Mouse (Mus musculus) midbrain, embryonic 13.5 days (tissue): ENCODE measurements around the gene Tmem234. TPM values are rescaled to one million over a fixed set of nuclear protein-coding genes. Genes with fewer than 3 reads are reported as not detected.

ENCODE experiments used
- ATAC-seq: fragments of 200-750 bp; cut with Nextera tagmentation; 2 replicates; pipeline ENCODE4 v1.8.0; 2017; ENCODE audit warnings: mild to moderate bottlenecking, moderate TSS enrichment, moderate library complexity
- H3K27ac ChIP-seq: fragments of 300-500 bp; sonication (generic); 2 replicates; pipeline ENCODE4 v1.5.1; 2015; ENCODE audit warnings: inconsistent platforms, mild to moderate bottlenecking, moderate library complexity
- H3K27me3 ChIP-seq: fragments of 300-500 bp; sonication (generic); 2 replicates; pipeline ENCODE4 v1.6.1; 2015; ENCODE audit warnings: mild to moderate bottlenecking, inconsistent platforms
- H3K36me3 ChIP-seq: fragments of 300-500 bp; sonication (generic); 2 replicates; pipeline ENCODE4 v1.6.1; 2015; ENCODE audit warnings: mild to moderate bottlenecking, inconsistent platforms
- H3K4me1 ChIP-seq: fragments of 300-500 bp; sonication (generic); replicated peaks from 2 replicates; pipeline ENCODE4 v1.6.1; 2015; ENCODE audit warnings: inconsistent platforms
- H3K4me2 ChIP-seq: fragments of 300-500 bp; sonication (generic); replicated peaks from 2 replicates; pipeline ENCODE4 v1.6.1; 2015; ENCODE audit warnings: moderate library complexity, mild to moderate bottlenecking, inconsistent platforms
- H3K4me3 ChIP-seq: fragments of 300-500 bp; sonication (generic); replicated peaks from 2 replicates; pipeline ENCODE4 v1.5.1; 2015; ENCODE audit warnings: mild to moderate bottlenecking, inconsistent platforms
- H3K9ac ChIP-seq: fragments of 300-500 bp; sonication (generic); replicated peaks from 2 replicates; pipeline ENCODE4 v1.6.1; 2015; ENCODE audit warnings: mild to moderate bottlenecking, inconsistent platforms
- H3K9me3 ChIP-seq: fragments of 300-500 bp; sonication (generic); 2 replicates; pipeline ENCODE4 v1.6.1; 2016; ENCODE audit warnings: mild to moderate bottlenecking, inconsistent platforms
- WGBS: fragments of 180-500 bp; shearing (Covaris S2); methylation state at CpG from one replicate; pipeline ENCODE4 v1.1.7; 2015; 5-methylcytosine and 5-hydroxymethylcytosine counted together
- polyA plus RNA-seq: library from polyadenylated mRNA; unstranded; fragments of >200 nt; fragmentation: Nextera tagmentation; extraction: Ambion mirVana; gene quantifications from 2 replicates; pipeline ENCODE4 v1.2.1, GENCODE M21; 2015

Tmem234 gene
- polyA plus RNA-seq, 1 experiment from 2014 or later: 205 TPM

DNA sequence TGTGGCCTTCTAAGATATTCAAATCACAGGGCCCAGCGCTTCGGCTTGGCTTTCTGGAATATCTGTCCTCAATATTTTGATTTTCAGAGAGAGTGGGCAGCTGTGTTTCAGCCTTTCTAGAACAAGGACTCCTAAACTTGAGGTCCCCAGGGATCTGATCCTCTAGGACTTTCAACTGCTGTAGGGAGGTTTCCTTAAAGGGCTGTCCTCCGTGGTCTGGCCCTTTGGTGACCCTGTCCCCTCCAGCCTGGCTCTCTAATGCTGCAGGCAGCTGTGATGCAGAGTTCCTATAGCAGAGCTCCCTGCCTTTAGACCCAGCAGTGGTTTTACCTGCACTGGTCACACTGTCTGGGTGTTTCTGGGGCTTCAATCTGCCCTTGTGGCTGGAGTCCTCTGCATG lies 16.2 kb downstream of the Tmem234 start:
- Histone ChIP-seq H3K4me3 (no peak overlapping the region), H3K36me3 (peaks cover 36% of the 10 kb centered on the region), H3K27me3 (no peaks in the 10 kb centered on the region), H3K9ac (no peak overlapping the region), H3K27ac (no peak overlapping the region), H3K4me2 (no peak overlapping the region), H3K4me1 (peaks cover 30% of the 10 kb centered on the region), H3K9me3 (no peaks in the 10 kb centered on the region)
- no peak for ATAC-seq
- WGBS: 94% methylated on average over 3 of the region's 3 CpGs

DNA sequence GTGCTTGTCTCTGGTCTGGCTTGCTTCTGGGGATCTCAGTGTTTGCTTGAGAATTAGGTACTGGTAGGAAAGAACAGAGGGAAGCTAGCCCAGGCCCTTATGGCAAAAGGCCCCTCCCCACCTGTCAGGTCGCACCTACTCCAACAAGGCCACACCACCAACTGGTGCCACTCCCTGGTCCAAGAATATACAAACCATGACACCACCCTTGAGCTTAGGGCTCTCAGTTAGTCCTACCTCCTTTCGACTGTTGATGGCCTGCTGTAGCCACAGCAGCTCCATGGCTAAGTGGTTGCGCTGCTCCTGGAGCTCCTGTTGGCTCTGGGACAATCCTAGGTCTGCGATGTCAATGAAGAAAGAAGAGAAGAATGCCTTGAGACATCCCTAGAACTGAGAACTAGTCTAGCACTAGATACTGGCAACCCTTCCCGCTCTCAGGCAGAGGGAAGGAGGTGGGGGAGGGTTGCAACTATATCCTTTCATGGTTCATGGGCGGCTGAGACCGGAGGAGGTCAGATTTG lies 16.7 kb downstream of the Tmem234 start:
- Histone ChIP-seq H3K9ac (no peak overlapping the region), H3K27ac (no peak overlapping the region), H3K36me3 (peaks cover 36% of the 10 kb centered on the region), H3K4me2 (no peak overlapping the region), H3K4me1 (peaks cover 35% of the 10 kb centered on the region), H3K4me3 (no peak overlapping the region), H3K9me3 (no peaks in the 10 kb centered on the region), H3K27me3 (no peaks in the 10 kb centered on the region)
- ATAC-seq: no peak
- WGBS: 92% methylated on average over 7 of the region's 7 CpGs

DNA sequence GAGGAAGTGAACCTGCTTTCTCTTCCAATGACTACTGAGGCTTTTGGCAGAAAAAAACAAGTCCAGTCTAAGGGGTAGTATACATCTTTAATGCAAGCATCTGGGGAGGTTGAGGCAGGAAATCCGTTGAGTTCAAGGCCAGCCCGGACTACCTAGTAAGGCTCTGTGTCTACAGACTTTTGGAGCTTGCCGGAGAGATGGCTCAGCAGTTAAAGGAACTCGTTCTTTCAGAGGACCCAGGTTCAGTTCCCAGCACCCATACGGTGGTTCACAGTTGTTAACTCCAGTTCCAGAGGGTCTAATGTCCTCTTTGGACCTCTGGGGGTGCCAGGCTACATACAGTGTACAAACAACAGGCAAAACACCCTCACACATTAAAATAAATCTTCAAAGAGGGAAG lies 17.6 kb downstream of the Tmem234 start:
- Histone ChIP-seq H3K9me3 (no peaks in the 10 kb centered on the region), H3K4me1 (peaks cover 44% of the 10 kb centered on the region), H3K36me3 (peaks cover 36% of the 10 kb centered on the region), H3K9ac (peak overlapping the region; percentile 91), H3K4me2 (peak overlapping the region; percentile 88), H3K27ac (no peak overlapping the region), H3K4me3 (peak overlapping the region; percentile 66), H3K27me3 (no peaks in the 10 kb centered on the region)
- no peak for ATAC-seq
- WGBS: 98% methylated on average over 5 of the region's 5 CpGs

DNA sequence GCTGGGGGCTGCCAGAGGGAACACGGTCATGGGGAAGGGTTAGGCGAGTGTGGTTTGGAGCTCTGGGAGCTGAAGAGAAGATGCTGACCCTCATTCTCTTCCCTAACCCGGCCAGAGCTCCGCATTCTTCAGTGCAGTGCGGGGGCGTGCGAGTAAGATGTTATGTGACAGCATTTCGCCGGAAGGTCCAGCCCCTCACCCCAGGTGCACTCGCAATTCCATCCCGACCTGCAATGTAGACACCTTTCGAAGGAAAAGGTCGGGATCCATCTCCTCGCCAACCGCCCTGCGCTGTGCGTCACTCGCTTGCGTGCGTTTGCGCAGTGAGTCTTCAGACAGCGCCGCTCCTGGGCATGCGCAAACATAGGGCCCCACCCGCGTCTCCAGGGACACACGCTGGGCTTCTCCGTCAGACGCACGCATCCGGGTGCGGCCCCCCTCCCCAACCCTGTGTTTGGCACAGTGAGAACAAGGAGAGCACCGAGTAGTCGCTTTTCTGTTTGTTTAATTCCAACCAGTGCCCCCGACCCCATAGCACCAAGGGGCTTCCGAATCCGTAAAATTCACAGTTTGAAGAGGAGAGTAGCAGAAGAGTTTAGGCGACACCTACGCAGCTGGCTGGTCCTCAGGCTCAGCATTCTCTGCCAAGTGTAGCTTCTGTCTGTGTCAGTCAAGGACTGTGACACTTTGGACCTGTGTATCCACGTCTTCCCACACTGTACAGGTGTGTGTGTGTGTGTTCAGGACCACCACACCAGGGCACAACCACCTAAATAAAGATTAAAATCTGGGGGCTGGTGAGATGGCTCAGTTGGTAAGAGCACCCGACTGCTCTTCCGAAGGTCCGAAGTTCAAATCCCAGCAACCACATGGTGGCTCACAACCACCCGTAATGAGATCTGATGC lies 18.6 kb downstream of the Tmem234 start, which contains the start of gene Iqcc:
TSS of gene Iqcc (minus strand) at position 314 of the 906 bp plus-strand sequence.
- Histone ChIP-seq H3K4me1 (peaks cover 48% of the 10 kb centered on the region), H3K4me3 (peak within 1 kb of the TSS; percentile 66), H3K9ac (peak within 1 kb of the TSS; percentile 91), H3K4me2 (peak within 1 kb of the TSS; percentile 88), H3K27ac (peak within 1 kb of the TSS; percentile 91), H3K27me3 (no peaks in the 10 kb centered on the region), H3K9me3 (no peaks in the 10 kb centered on the region), H3K36me3 (peaks cover 32% of the 10 kb centered on the region)
- WGBS: 4% methylated on average over 44 of the region's 44 CpGs
- peak; percentile 90 for ATAC-seq

DNA sequence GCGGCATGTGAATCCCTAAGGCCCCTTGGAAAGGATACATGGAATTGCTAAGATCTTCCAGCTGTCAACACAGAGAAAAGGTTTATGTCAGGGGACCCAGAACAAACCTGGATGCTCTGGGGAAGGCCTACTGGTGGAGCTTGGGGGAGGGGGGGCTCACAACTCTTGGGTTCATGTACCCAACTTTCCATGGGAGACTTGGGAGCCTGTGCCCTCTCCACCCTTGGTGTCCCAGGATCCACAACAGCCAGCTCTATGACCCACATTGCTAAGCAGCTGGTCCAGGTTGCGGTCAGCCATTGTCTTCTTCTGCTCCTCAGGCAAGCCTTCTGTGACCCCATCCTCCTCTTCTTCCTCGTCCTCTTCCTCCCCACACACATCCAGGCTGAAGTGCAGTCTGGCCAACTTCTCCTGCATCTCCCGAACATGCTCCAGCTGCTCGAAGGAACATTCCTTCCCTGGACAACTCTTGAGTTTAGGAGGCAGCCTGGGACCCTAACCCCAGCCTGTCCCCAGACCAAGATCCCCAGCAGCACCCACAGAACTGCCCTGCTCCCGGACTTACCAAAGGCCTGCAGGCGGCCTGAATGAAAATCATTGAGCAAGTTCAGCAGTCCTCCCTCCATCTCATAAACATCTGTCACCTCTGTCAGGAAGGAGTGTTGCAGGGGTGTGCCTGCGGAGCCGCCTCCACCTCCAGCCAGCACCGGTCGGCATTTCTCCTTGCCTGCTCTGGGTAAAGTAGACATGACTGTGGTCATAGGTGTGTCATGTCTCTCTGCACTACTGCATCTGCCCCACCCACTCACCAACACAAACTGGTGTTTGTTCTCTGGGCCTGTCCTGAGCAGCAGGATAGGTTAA lies 20.2 kb downstream of the Tmem234 start:
- 91% methylated on average over 11 of the region's 11 CpGs for WGBS
- H3K27ac ChIP-seq: no peak overlapping the region
- H3K4me3 ChIP-seq: no peak overlapping the region
- ATAC-seq: no peak
- peaks cover 63% of the 10 kb centered on the region for H3K4me1 ChIP-seq
- no peaks in the 10 kb centered on the region for H3K27me3 ChIP-seq
- H3K9ac ChIP-seq: peak overlapping the region; percentile 74; the same call in 1 of the 2 replicates
- no peaks in the 10 kb centered on the region for H3K9me3 ChIP-seq
- H3K4me2 ChIP-seq: no peak overlapping the region
- peaks cover 30% of the 10 kb centered on the region for H3K36me3 ChIP-seq

DNA sequence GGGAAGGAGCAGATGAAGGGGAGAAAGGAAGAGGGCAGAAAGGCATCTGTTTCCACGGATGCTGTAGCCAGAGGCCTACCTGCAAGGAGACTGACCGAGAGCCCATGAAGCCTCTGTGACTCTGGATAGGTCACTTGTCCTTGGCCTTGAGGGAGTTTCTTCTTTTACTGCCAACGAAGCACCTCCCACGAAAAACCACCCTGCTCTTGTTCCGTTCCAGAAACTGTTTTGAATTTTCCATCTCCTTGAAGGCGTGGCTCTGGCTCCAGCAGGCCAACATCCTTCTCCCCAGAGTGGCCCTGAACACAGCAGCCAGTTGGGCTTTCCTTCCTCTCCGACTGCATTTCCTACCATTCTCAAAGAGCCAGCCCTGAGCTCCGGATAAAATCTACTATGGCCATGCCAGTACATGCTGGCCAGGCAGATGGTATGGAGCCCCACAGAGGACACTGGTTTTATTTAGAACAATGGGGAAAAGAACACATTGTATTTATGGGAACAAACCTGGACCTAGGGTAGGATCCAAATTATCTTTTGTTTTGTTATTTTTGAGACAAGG lies 20.9 kb downstream of the Tmem234 start:
- WGBS: 89% methylated on average over 8 of the region's 8 CpGs
- no peak overlapping the region for H3K27ac ChIP-seq
- no peak overlapping the region for H3K4me3 ChIP-seq
- no peaks in the 10 kb centered on the region for H3K27me3 ChIP-seq
- peak overlapping the region; percentile 74; the same call in 1 of the 2 replicates for H3K9ac ChIP-seq
- H3K4me2 ChIP-seq: peak overlapping the region; percentile 73; the same call in 1 of the 2 replicates
- no peak for ATAC-seq
- peaks cover 30% of the 10 kb centered on the region for H3K36me3 ChIP-seq
- no peaks in the 10 kb centered on the region for H3K9me3 ChIP-seq
- H3K4me1 ChIP-seq: peaks cover 68% of the 10 kb centered on the region

DNA sequence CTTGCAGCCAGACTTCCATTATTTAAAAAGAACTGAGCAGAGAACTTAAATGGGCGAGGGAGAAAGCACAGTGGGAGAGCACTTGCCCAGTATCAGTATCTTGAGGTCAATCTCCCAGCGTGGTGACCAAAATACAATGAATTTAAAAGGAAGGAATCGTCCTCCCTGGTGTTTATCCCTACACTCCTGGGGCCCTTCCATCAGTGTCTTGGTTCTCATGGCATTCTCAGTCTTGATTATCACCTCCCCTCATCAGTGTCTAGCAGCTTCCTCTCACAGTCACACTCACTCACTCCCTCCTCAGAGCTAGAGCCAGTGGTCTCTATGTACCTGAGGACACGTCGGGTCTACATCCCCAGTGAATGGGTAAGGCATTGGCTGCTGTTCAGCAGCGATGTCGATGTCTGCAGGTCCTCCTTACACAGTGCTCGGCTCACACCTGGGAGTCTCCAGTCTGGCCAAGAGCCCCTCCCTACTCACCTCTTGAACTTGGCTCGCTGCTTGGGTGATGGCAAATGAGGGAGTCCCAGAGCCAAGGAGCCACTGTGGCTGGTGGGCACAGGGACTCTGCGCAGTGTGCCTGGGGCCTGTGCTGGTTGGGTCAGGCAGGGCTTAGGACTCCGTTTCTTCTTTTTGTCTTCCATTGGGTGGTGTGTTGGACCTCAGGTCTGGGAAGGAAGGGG lies 21.8 kb downstream of the Tmem234 start:
- Histone ChIP-seq H3K27me3 (no peaks in the 10 kb centered on the region), H3K36me3 (peaks cover 30% of the 10 kb centered on the region), H3K4me1 (peaks cover 63% of the 10 kb centered on the region), H3K9me3 (no peaks in the 10 kb centered on the region), H3K4me3 (peak overlapping the region; percentile 58), H3K4me2 (peak overlapping the region; percentile 73), H3K27ac (peak overlapping the region; percentile 93), H3K9ac (peak overlapping the region; percentile 74)
- WGBS: 73% methylated on average over 11 of the region's 11 CpGs
- no peak for ATAC-seq

DNA sequence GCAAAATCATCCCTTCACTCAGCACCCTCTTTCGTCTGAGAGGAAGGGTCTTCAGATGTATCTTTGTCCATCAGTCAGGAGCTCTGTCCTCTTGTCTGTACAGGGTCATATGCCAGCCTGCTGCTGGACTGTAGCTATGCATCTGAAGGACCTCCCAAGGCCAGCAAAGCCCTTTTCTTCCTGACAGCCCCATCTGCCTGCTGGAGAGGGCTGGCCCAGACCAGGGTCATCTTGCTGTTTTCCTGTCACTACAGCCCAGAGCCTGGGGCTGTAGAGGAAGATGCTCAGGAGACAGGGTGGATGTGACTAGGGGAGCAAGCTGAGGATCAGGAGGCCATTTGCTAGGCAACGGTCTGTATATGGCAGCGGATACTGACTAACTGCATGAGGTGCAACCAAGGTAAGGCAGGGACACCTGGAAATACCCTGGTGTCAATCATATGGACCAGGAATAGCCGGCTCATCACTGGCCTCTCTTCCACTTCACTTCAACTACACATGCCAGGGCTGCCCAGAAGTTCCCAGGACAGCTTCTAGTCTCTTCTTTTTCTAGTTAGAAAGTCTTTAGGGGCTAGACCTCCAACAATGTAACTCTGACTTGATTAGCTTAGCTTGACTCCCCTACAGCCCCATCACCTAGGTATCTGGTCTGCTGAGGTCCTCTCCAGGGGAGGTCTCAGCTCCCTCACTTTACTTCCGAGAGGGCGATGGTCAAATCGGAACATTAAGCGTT lies 22.5 kb downstream of the Tmem234 start:
- Histone ChIP-seq H3K4me2 (peak overlapping the region; percentile 73), H3K4me3 (peak overlapping the region; percentile 58), H3K4me1 (peaks cover 58% of the 10 kb centered on the region), H3K27me3 (no peaks in the 10 kb centered on the region), H3K9ac (peak overlapping the region; percentile 74), H3K36me3 (peaks cover 36% of the 10 kb centered on the region), H3K27ac (peak overlapping the region; percentile 93), H3K9me3 (no peaks in the 10 kb centered on the region)
- ATAC-seq: no peak
- WGBS: 18% methylated on average over 8 of the region's 8 CpGs

DNA sequence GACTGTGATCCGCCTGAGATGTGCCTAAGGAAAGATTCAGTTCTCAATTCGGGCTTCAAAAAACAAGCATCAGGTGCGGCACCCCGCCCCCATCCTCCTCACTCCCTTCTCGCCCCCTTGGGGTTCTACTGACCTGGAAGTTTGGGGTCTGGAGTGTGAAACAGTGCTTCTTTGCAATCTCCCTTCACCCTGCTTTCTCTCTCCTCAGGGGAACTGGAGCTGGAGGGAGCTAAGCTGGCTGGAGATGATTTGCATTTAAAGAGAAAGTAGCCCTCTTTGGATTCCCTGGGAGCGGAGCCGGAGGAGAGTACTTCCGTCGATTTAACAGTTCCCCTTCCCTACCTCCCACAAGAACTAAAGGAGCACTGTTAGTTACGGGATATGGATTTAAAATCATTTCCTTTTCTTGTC lies 23.2 kb downstream of the Tmem234 start, which contains the start of gene Ccdc28b:
TSS of gene Ccdc28b (minus strand) at position 267 of the 411 bp plus-strand sequence.
- Histone ChIP-seq H3K4me3 (peak within 1 kb of the TSS; percentile 58), H3K9me3 (no peaks in the 10 kb centered on the region), H3K36me3 (peaks cover 43% of the 10 kb centered on the region), H3K27ac (peak within 1 kb of the TSS; percentile 93), H3K4me1 (peaks cover 51% of the 10 kb centered on the region), H3K9ac (peak within 1 kb of the TSS; percentile 74), H3K27me3 (no peaks in the 10 kb centered on the region), H3K4me2 (peak within 1 kb of the TSS; percentile 73)
- under 1% methylated on average over 10 of the region's 10 CpGs for WGBS
- peak; percentile 40 for ATAC-seq

DNA sequence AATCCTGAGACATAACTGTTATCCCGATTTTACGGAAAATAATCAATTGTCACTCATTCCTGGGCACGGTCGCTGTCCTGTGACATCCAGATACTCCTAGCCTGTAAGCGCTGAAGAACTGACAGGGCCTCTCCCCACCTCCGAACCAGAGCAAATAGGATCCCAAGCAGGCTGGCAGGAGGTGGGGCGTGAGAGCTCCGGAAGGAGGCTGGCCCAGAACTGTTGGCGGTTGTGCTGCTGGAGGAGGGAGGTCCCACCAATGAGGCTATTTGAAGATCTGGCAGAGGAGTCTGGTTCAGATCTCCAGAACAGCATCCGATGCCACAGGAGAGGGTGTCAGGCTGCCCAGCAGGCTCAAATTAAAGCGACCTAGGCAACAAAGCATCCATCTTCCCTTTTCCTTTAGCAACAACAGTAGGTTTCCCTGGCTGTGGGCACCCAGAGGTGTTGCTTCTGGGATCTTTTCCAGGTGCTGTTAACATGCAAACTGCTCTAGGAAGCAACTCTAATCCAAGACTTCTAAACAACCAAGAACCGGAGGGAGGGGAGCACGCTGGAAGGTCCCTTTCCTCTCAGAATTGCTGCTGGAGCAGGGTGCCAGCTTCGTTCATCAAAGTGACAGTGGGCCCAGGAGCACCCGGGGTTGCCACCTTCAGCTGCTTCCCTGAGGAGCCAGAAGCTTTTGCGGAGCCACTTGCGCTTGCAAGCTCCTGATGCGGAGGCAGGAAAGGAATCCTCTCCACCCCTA lies 24.0 kb downstream of the Tmem234 start:
- Histone ChIP-seq H3K36me3 (peaks cover 51% of the 10 kb centered on the region), H3K27ac (peak overlapping the region; percentile 93), H3K9ac (peak overlapping the region; percentile 74), H3K4me2 (peak overlapping the region; percentile 73), H3K4me3 (peak overlapping the region; percentile 58), H3K4me1 (peaks cover 51% of the 10 kb centered on the region), H3K27me3 (no peaks in the 10 kb centered on the region), H3K9me3 (no peaks in the 10 kb centered on the region)
- ATAC-seq: peak; percentile 92
- WGBS: under 1% methylated on average over 18 of the region's 18 CpGs
